Mouse (Mus musculus) layer of hippocampus, adult 8-10 months (tissue): ENCODE data around the gene Mfge8. TPM values are rescaled to one million over a fixed set of nuclear protein-coding genes. Genes with fewer than 3 reads are reported as not detected.
A peak's percentile ranks its signal among the peaks of the same experiment; 100 is the strongest.

Source experiments
- DNase-seq, 2 experiments: peaks; one replicate each; pipeline ENCODE4 v3.0.0; 2022; ENCODE audit warnings: low spot score in 2 of 2
- total RNA-seq, 4 experiments: library from RNA; stranded (reverse); gene quantifications; 2 replicates each; pipeline ENCODE4 v1.2.4; 2022

Gene Mfge8
- total RNA-seq, 4 experiments from 2014 or later = 152 to 176 (median 163) TPM

- no peak for DNase-seq
Observed at GRCm38 (mm10) chr7:79130385-79130784, 18.5 kb downstream of the Mfge8 start.

DNA sequence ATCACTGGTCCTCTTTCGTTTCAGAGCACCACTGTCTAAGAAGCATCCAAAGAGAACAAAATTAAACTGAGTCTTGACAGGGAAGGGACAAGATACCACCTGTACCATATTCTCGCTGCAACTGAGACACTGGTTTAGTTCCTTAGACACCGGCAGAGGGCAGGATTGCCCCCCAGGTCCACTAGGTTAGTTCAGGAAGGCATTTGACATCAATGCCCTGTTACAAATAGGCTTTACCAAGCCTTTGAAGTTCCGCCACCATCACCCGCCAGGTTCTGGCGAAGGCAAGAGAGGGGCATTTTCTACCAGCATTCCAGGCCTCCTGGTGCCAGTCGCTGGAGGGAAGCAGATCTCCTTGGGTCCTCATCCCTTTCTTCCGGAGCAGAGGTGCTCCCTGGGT, 19.0 kb downstream of the Mfge8 start:
- no peak for DNase-seq

DNA sequence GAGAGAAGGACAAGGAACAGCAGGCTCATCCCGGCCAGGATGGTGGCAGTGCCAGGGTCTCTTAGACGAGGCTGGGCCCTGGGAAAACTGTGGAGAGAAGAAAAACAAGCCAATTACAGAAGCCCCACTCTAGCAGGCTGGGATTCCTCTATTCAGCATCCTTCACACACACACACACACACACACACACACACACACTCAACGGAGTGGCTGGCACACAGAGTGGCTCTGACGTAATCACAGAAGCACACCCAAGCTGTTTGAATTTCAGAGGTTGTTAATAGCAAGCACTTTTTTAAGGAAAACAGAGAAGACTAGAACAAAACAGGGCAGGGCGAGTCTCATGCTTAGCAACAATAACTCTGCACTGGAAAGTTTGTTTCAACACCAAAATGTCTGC, 25.4 kb downstream of the Mfge8 start:
- DNase-seq = peak; percentile 44 to 66

GRCm38 (mm10) chr7:79113848-79114247, 35.0 kb downstream of the Mfge8 start:
- DNase-seq = no peak

DNA sequence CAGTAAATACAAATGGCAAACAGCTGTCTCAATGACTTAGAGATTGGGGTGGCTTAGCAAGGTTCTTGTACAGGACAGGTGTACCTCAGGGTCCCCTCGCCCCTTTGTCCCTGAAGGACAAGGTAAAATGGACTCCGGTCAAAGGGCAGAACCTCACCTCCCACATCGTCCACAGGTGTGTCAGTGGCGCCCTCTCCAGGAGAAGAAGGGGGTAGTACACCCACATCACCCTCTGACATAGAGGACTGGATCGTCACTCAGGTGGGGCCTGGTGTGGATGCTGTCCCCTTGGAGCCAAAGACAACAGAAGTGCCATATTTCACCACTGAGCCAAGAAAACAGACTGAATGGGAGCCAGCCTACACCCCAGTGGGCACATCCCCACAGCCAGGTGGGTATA, 52.4 kb downstream of the Mfge8 start:
- no peak for DNase-seq

GRCm38 (mm10) chr7:79089111-79089510, 59.7 kb downstream of the Mfge8 start:
- DNase-seq = peak in 1 of 2 experiments; percentile 33

Other genes with a start within 250 kb of the Mfge8 start
- 1 to 10 TPM in 2 of 4 experiments, under 1 TPM in 1, not detected in 1; 0.83 to 1.4 (median 1.0) TPM for gene Isg20, start 235.6 kb downstream of the Mfge8 start, total RNA-seq
- gene Acan, start 95.6 kb downstream of the Mfge8 start, total RNA-seq = 1 to 10 TPM; 3.0 to 4.4 (median 4.0) TPM
- 1 to 10 TPM; 1.6 to 3.0 (median 1.9) TPM for gene Hapln3, start 18.0 kb downstream of the Mfge8 start, total RNA-seq
- 10 to 100 TPM; 66.3 to 80.7 (median 73.3) TPM for gene Abhd2, start 124.1 kb upstream of the Mfge8 start, total RNA-seq
- 10 to 100 TPM; 23.5 to 25.8 (median 24.1) TPM for gene Rlbp1, start 238.0 kb upstream of the Mfge8 start, total RNA-seq
- under 1 TPM; 0.18 to 0.66 (median 0.41) TPM for gene Fanci, start 242.9 kb upstream of the Mfge8 start, total RNA-seq